9 mouse cellular contexts compared by ENCODE assay signal in the genomic region with DNA sequence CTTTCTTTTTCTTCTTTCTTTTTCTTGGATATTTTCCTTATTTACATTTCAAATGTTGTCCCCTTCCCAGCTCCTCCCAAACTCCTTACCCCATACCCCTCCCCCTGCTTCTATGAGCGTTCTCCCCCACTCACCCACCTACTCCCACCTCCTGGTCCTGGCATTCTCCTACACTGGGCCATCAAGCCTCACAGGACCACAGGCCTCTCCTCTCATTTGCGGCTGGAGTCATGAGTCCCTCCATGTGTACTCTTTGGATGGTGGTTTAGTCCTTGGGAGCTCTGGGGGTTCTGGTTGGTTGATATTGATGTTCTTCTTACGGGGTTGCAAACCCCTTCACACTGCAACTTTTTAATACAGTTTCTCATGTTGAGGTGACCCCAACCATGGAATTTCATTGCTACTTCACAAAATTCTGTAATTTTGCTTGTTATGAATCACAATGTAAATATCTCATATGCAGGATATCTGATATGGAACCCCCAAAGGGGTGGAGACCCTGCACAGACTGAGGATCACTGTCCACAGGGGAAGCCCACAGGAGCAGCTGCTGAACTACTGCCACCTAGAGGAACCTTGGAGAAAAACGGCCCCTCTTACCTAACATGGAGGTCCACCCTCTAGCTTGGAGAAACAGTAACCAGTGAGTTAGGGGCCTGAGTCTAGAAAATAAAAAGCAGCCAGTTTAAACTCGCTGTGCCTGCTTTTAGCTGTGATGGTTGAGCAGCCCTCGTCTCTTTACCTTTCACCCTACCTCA. TPM values are rescaled to one million over a fixed set of nuclear protein-coding genes. Genes with fewer than 3 reads are reported as not detected.
A peak's percentile ranks its signal among the peaks of the same experiment; 100 is the strongest.
DNase-seq lines count a peak whose midpoint lies in the region; ATAC-seq and TF ChIP-seq lines count a peak whose summit lies in the region.
"Had no signal": no experiment of that assay in that cellular context is flagged by ENCODE, and none has a peak within 500 bp of the region (broad histone marks: within the 10 kb centered on the region; RNA-seq: fewer than 3 reads in every experiment).

No protein-coding gene starts in this region.

- WGBS in heart, postnatal 0 days = 66% methylated on average over 6 of the region's 6 CpGs
- 81% methylated on average over 6 of the region's 6 CpGs for WGBS in thymus, adult 2 months

- no peak overlapping the region for H3K4me3 ChIP-seq in heart, postnatal 0 days (ENCODE audit: low read depth, low read length)
- no peak overlapping the region for H3K4me3 ChIP-seq in thymus, adult 2 months (ENCODE audit: control insufficient read depth, insufficient read depth, low read length)
- H3K4me3 ChIP-seq: myocyte had no signal

- TF ChIP-seq EP300 in heart, postnatal 0 days (IDR thresholded peaks at IDR 0.05; ENCODE audit: low read depth) = no peak

- H3K9me3 ChIP-seq in heart, postnatal 0 days (replicated peaks; ENCODE audit: control insufficient read depth, low read length) = 0 out of 2 replicates have a peak, but pooled peaks cover 7% of the 10 kb centered on the region

- no peak for ATAC-seq in heart, postnatal 0 days (ENCODE audit: insufficient read depth, low read depth)

- no peak overlapping the region for H3K27ac ChIP-seq in heart, postnatal 0 days (ENCODE audit: low read depth)
- H3K27ac ChIP-seq in thymus, adult 2 months (ENCODE audit: control insufficient read depth, insufficient read depth, low read length) = no peak overlapping the region

- no peak overlapping the region for H3K9ac ChIP-seq in heart, postnatal 0 days (replicated peaks; ENCODE audit: low read depth, low read length)

- no peaks in the 10 kb centered on the region for H3K36me3 ChIP-seq in heart, postnatal 0 days (replicated peaks; ENCODE audit: control insufficient read depth, insufficient read depth, low read length)
- no peaks in the 10 kb centered on the region for H3K36me3 ChIP-seq in thymus, adult 2 months (ENCODE audit: control insufficient read depth, insufficient read depth, low read length)

- no peak overlapping the region for H3K4me2 ChIP-seq in heart, postnatal 0 days (ENCODE audit: low read depth, low read length)

- no peak for DNase-seq in heart, postnatal 0 days (ENCODE audit: low spot score)
- DNase-seq in heart, postnatal 4 days = no peak
- DNase-seq in thymus, adult 2 months = peak; percentile 31
- DNase-seq in thymus, adult 18-20 months = no peak
- DNase-seq in forelimb bud, embryonic 11.5 days (ENCODE audit: low read depth, low spot score) = peak; percentile 23
- DNase-seq in right cerebral cortex, postnatal 4 days = no peak
- no peak for DNase-seq in spleen, adult 12 weeks (ENCODE audit: low spot score)
- no peak for DNase-seq in urinary bladder, postnatal 4 days (ENCODE audit: low spot score in 2 of 2)

- TF ChIP-seq CTCF in heart, postnatal 0 days (IDR thresholded peaks at IDR 0.05; ENCODE audit: low read depth) = peak; percentile 53
- no peak for TF ChIP-seq CTCF in thymus, adult 2 months (IDR thresholded peaks at IDR 0.05; ENCODE audit: borderline replicate concordance, control insufficient read depth, extremely low read depth, insufficient read depth, low read length, poor library complexity)

- H3K27me3 ChIP-seq in heart, postnatal 0 days (ENCODE audit: control insufficient read depth, insufficient read depth, low read length) = no peaks in the 10 kb centered on the region
- H3K27me3 ChIP-seq in thymus, adult 2 months (ENCODE audit: control insufficient read depth, insufficient read depth, low read length) = no peaks in the 10 kb centered on the region

- TF ChIP-seq POLR2A in thymus, adult 2 months (IDR thresholded peaks at IDR 0.05; ENCODE audit: control insufficient read depth, extremely low read depth, insufficient read depth, low read length, poor library complexity) = no peak

- H3K4me1 ChIP-seq in heart, postnatal 0 days (ENCODE audit: control insufficient read depth, insufficient read depth) = no peaks in the 10 kb centered on the region
- H3K4me1 ChIP-seq in thymus, adult 2 months (replicated peaks; ENCODE audit: control insufficient read depth, insufficient read depth, low read length) = no peaks in the 10 kb centered on the region

RNA-seq across cellular contexts. Expression of gene Slc44a5, which starts 11.4 kb away (rescaled TPM):
- total RNA-seq in heart, postnatal 0 days (2014; rRNA removed; ENCODE audit: low replicate concordance) = 0.42 and 0.66 TPM in 2 replicates
- polyA plus RNA-seq in heart, postnatal 0 days (2015; fragmentation: Nextera tagmentation; extraction: Ambion mirVana) = 0.10 and 0.31 TPM in 2 replicates
- total RNA-seq in heart, postnatal 4 days (2021) = under 1 TPM; 0.29 to 0.50 TPM
- 0.03 and 0.05 TPM in 2 replicates for polyA plus RNA-seq in thymus, adult 2 months (2012; rRNA removed)
- polyA plus RNA-seq: myocyte had no signal

RNA-seq across cellular contexts. Expression of gene Acadm, which starts 17.4 kb away (rescaled TPM):
- 331 and 333 TPM in 2 replicates for total RNA-seq in heart, postnatal 0 days (2014; rRNA removed; ENCODE audit: low replicate concordance)
- 642 and 671 TPM in 2 replicates for polyA plus RNA-seq in heart, postnatal 0 days (2015; fragmentation: Nextera tagmentation; extraction: Ambion mirVana)
- 100 to 1,000 TPM; 579 to 585 TPM for total RNA-seq in heart, postnatal 4 days (2021)
- polyA plus RNA-seq in thymus, adult 2 months (2012; rRNA removed) = 53.6 and 69.1 TPM in 2 replicates

RNA-seq across cellular contexts. Expression of gene Rabggtb, which starts 49.0 kb away (rescaled TPM):
- 119 and 159 TPM in 2 replicates for total RNA-seq in heart, postnatal 0 days (2014; rRNA removed; ENCODE audit: low replicate concordance)
- polyA plus RNA-seq in heart, postnatal 0 days (2015; fragmentation: Nextera tagmentation; extraction: Ambion mirVana) = 56.4 and 58.2 TPM in 2 replicates
- total RNA-seq in heart, postnatal 4 days (2021) = 100 to 1,000 TPM; 108 to 110 TPM
- 67.2 and 81.7 TPM in 2 replicates for polyA plus RNA-seq in thymus, adult 2 months (2012; rRNA removed)

RNA-seq across cellular contexts. Expression of gene Msh4, which starts 55.9 kb away (rescaled TPM):
- total RNA-seq in heart, postnatal 0 days (2014; rRNA removed; ENCODE audit: low replicate concordance) = not detected in 2 replicates
- 0.07 TPM in 2 replicates for polyA plus RNA-seq in heart, postnatal 0 days (2015; fragmentation: Nextera tagmentation; extraction: Ambion mirVana)
- total RNA-seq in heart, postnatal 4 days (2021) = under 1 TPM; 0.29 to 0.31 TPM
- 0.18 and 0.23 TPM in 2 replicates for polyA plus RNA-seq in thymus, adult 2 months (2012; rRNA removed)

Comparison
In these comparisons a context has a peak if more than half of its experiments do, and no peak if none do; other contexts are left out.
1. DNase-seq: peak in thymus, adult 2 months (single experiment) and forelimb bud, embryonic 11.5 days (single experiment); none in heart, postnatal 0 days (single experiment), heart, postnatal 4 days (single experiment), thymus, adult 18-20 months (0 of 2), right cerebral cortex, postnatal 4 days (single experiment), spleen, adult 12 weeks (single experiment) and urinary bladder, postnatal 4 days (0 of 2).